Mouse (Mus musculus): ENCODE data around the gene Syp. TPM values are rescaled to one million over a fixed set of nuclear protein-coding genes. Genes with fewer than 3 reads are reported as not detected.
A peak's percentile ranks its signal among the peaks of the same experiment; 100 is the strongest.

The Syp gene
- polyA plus RNA-seq, 1 experiment from 2014 or later, result 0.56 TPM

- H3K9ac ChIP-seq (ENCODE audit: low read length), result peak overlapping the region; percentile 22
- no peaks in the 10 kb centered on the region for H3K4me1 ChIP-seq (ENCODE audit: control insufficient read depth, insufficient read depth, low read length)
- H3K4me2 ChIP-seq (ENCODE audit: low read depth, severe bottlenecking), result peak overlapping the region; percentile 47
- no peaks in the 10 kb centered on the region for H3K27me3 ChIP-seq (ENCODE audit: control insufficient read depth, insufficient read depth, low read length)
- H3K27ac ChIP-seq (replicated peaks; ENCODE audit: low read depth, low read length), result peak overlapping the region; percentile 42; the same call in 1 of the 2 replicates
- peak overlapping the region; percentile 38; the same call in 1 of the 2 replicates for H3K4me3 ChIP-seq (ENCODE audit: low read depth, low read length)
- DNase-seq (ENCODE audit: low spot score) (peak; percentile 51), ATAC-seq (ENCODE audit: insufficient number of reproducible peaks, low FRiP score, low TSS enrichment, low read depth) (peak; percentile 73)
- H3K9me3 ChIP-seq (ENCODE audit: control insufficient read depth, low read length), result no peaks in the 10 kb centered on the region
- H3K36me3 ChIP-seq (ENCODE audit: control insufficient read depth, insufficient read depth, low read length), result no peaks in the 10 kb centered on the region
- WGBS, result 26% methylated on average over 13 of the region's 15 CpGs
These were observed 19.9 kb downstream of the Syp start for GRCm38 (mm10) chrX:7658031-7658784.

GRCm38 (mm10) chrX:7658785-7659589 lies 20.7 kb downstream of the Syp start:
- Histone ChIP-seq H3K4me3 (ENCODE audit: low read depth, low read length) (peak overlapping the region; percentile 38; the same call in 1 of the 2 replicates), H3K9ac (ENCODE audit: low read length) (no peak overlapping the region), H3K4me1 (ENCODE audit: control insufficient read depth, insufficient read depth, low read length) (no peaks in the 10 kb centered on the region), H3K9me3 (ENCODE audit: control insufficient read depth, low read length) (no peaks in the 10 kb centered on the region), H3K36me3 (ENCODE audit: control insufficient read depth, insufficient read depth, low read length) (no peaks in the 10 kb centered on the region), H3K4me2 (ENCODE audit: low read depth, severe bottlenecking) (peak overlapping the region; percentile 47; the same call in 1 of the 2 replicates), H3K27ac (replicated peaks; ENCODE audit: low read depth, low read length) (0 out of 2 replicates have a peak overlapping the region, but pooled peaks have one; percentile 30), H3K27me3 (ENCODE audit: control insufficient read depth, insufficient read depth, low read length) (no peaks in the 10 kb centered on the region)
- 31% methylated on average over 11 of the region's 11 CpGs for WGBS
- DNase-seq (ENCODE audit: low spot score) (no peak), ATAC-seq (ENCODE audit: insufficient number of reproducible peaks, low FRiP score, low TSS enrichment, low read depth) (peak; percentile 62)

GRCm38 (mm10) chrX:7661086-7661485 lies 22.8 kb downstream of the Syp start:
- no peaks in the 10 kb centered on the region for H3K27me3 ChIP-seq (ENCODE audit: control insufficient read depth, insufficient read depth, low read length)
- no peaks in the 10 kb centered on the region for H3K4me1 ChIP-seq (ENCODE audit: control insufficient read depth, insufficient read depth, low read length)
- 84% methylated on average over 4 of the region's 4 CpGs for WGBS
- no peak for ATAC-seq (ENCODE audit: insufficient number of reproducible peaks, low FRiP score, low TSS enrichment, low read depth)
- no peak for DNase-seq (ENCODE audit: low spot score)
- H3K27ac ChIP-seq (replicated peaks; ENCODE audit: low read depth, low read length), result no peak overlapping the region
- no peak overlapping the region for H3K9ac ChIP-seq (ENCODE audit: low read length)
- no peak overlapping the region for H3K4me2 ChIP-seq (ENCODE audit: low read depth, severe bottlenecking)
- no peaks in the 10 kb centered on the region for H3K36me3 ChIP-seq (ENCODE audit: control insufficient read depth, insufficient read depth, low read length)
- H3K9me3 ChIP-seq (ENCODE audit: control insufficient read depth, low read length), result no peaks in the 10 kb centered on the region
- no peak overlapping the region for H3K4me3 ChIP-seq (ENCODE audit: low read depth, low read length)

GRCm38 (mm10) chrX:7662936-7663335 lies 24.7 kb downstream of the Syp start:
- no peak overlapping the region for H3K4me3 ChIP-seq (ENCODE audit: low read depth, low read length)
- 82% methylated on average over 3 of the region's 3 CpGs for WGBS
- H3K9ac ChIP-seq (ENCODE audit: low read length), result no peak overlapping the region
- H3K4me2 ChIP-seq (ENCODE audit: low read depth, severe bottlenecking), result no peak overlapping the region
- DNase-seq (ENCODE audit: low spot score), result no peak
- H3K27me3 ChIP-seq (ENCODE audit: control insufficient read depth, insufficient read depth, low read length), result no peaks in the 10 kb centered on the region
- no peaks in the 10 kb centered on the region for H3K36me3 ChIP-seq (ENCODE audit: control insufficient read depth, insufficient read depth, low read length)
- no peaks in the 10 kb centered on the region for H3K4me1 ChIP-seq (ENCODE audit: control insufficient read depth, insufficient read depth, low read length)
- H3K9me3 ChIP-seq (ENCODE audit: control insufficient read depth, low read length), result no peaks in the 10 kb centered on the region
- no peak for ATAC-seq (ENCODE audit: insufficient number of reproducible peaks, low FRiP score, low TSS enrichment, low read depth)
- H3K27ac ChIP-seq (replicated peaks; ENCODE audit: low read depth, low read length), result no peak overlapping the region

GRCm38 (mm10) chrX:7664791-7665190 lies 26.5 kb downstream of the Syp start:
- Histone ChIP-seq H3K36me3 (ENCODE audit: control insufficient read depth, insufficient read depth, low read length) (no peaks in the 10 kb centered on the region), H3K4me3 (ENCODE audit: low read depth, low read length) (no peak overlapping the region), H3K9me3 (ENCODE audit: control insufficient read depth, low read length) (no peaks in the 10 kb centered on the region), H3K4me2 (ENCODE audit: low read depth, severe bottlenecking) (no peak overlapping the region), H3K9ac (ENCODE audit: low read length) (no peak overlapping the region), H3K4me1 (ENCODE audit: control insufficient read depth, insufficient read depth, low read length) (no peaks in the 10 kb centered on the region), H3K27me3 (ENCODE audit: control insufficient read depth, insufficient read depth, low read length) (no peaks in the 10 kb centered on the region), H3K27ac (replicated peaks; ENCODE audit: low read depth, low read length) (no peak overlapping the region)
- ATAC-seq (ENCODE audit: insufficient number of reproducible peaks, low FRiP score, low TSS enrichment, low read depth) (no peak), DNase-seq (ENCODE audit: low spot score) (no peak)
- WGBS, result 90% methylated on average over 11 of the region's 11 CpGs

- Histone ChIP-seq H3K4me1 (ENCODE audit: control insufficient read depth, insufficient read depth, low read length) (no peaks in the 10 kb centered on the region), H3K27ac (replicated peaks; ENCODE audit: low read depth, low read length) (no peak overlapping the region), H3K36me3 (ENCODE audit: control insufficient read depth, insufficient read depth, low read length) (no peaks in the 10 kb centered on the region), H3K9me3 (ENCODE audit: control insufficient read depth, low read length) (no peaks in the 10 kb centered on the region), H3K4me3 (ENCODE audit: low read depth, low read length) (no peak overlapping the region), H3K4me2 (ENCODE audit: low read depth, severe bottlenecking) (no peak overlapping the region), H3K27me3 (ENCODE audit: control insufficient read depth, insufficient read depth, low read length) (no peaks in the 10 kb centered on the region), H3K9ac (ENCODE audit: low read length) (no peak overlapping the region)
- DNase-seq (ENCODE audit: low spot score) (no peak), ATAC-seq (ENCODE audit: insufficient number of reproducible peaks, low FRiP score, low TSS enrichment, low read depth) (no peak)
- 77% methylated on average over 21 of the region's 21 CpGs for WGBS
These were observed 27.6 kb downstream of the Syp start for GRCm38 (mm10) chrX:7665739-7666502.

GRCm38 (mm10) chrX:7670390-7670881 lies 32.2 kb downstream of the Syp start:
- Histone ChIP-seq H3K27ac (replicated peaks; ENCODE audit: low read depth, low read length) (no peak overlapping the region), H3K4me2 (ENCODE audit: low read depth, severe bottlenecking) (peak overlapping the region; percentile 56), H3K9me3 (ENCODE audit: control insufficient read depth, low read length) (no peaks in the 10 kb centered on the region; the same call in 1 of the 2 replicates), H3K36me3 (ENCODE audit: control insufficient read depth, insufficient read depth, low read length) (no peaks in the 10 kb centered on the region), H3K27me3 (ENCODE audit: control insufficient read depth, insufficient read depth, low read length) (no peaks in the 10 kb centered on the region), H3K4me3 (ENCODE audit: low read depth, low read length) (peak overlapping the region; percentile 42), H3K4me1 (ENCODE audit: control insufficient read depth, insufficient read depth, low read length) (no peaks in the 10 kb centered on the region), H3K9ac (ENCODE audit: low read length) (peak overlapping the region; percentile 28)
- DNase-seq (ENCODE audit: low spot score) (peak; percentile 59), ATAC-seq (ENCODE audit: insufficient number of reproducible peaks, low FRiP score, low TSS enrichment, low read depth) (peak; percentile 71)
- 18% methylated on average over 14 of the region's 19 CpGs for WGBS
